Mouse (Mus musculus) myocyte (in vitro differentiated cells): ENCODE data around the gene Rbm15b.

Source experiments
- CEBPB ChIP-seq: IDR thresholded peaks from 2 replicates; pipeline ENCODE4 v1.6.1; 2011; ENCODE audit warnings: mild to moderate bottlenecking, moderate library complexity; ENCODE audit not compliant: poor library complexity, insufficient read depth, severe bottlenecking
- E2F4 ChIP-seq: IDR thresholded peaks from one replicate; pipeline ENCODE4 v1.6.1; 2011; ENCODE audit warnings: mild to moderate bottlenecking, control low read depth, moderate library complexity; ENCODE audit not compliant: insufficient read depth
- MAX ChIP-seq: IDR thresholded peaks from one replicate; pipeline ENCODE4 v1.6.1; 2011; ENCODE audit warnings: low read depth, mild to moderate bottlenecking, control low read depth
- MYOD1 ChIP-seq, 3 experiments: IDR thresholded peaks; one replicate each; pipeline ENCODE4 v1.6.1; 2011; ENCODE audit warnings: control low read depth in 2 of 3, low read depth in 2 of 3, mild to moderate bottlenecking in 2 of 3, moderate library complexity in 1 of 3; ENCODE audit not compliant: insufficient read length in 2 of 3, control insufficient read depth in 1 of 3
- MYOG ChIP-seq, 3 experiments: IDR thresholded peaks; one replicate each; pipeline ENCODE4 v1.6.1; 2011; ENCODE audit warnings: control low read depth in 2 of 3, low read depth in 2 of 3, mild to moderate bottlenecking in 2 of 3; ENCODE audit not compliant: insufficient read length in 2 of 3, control insufficient read depth in 1 of 3, insufficient read depth in 1 of 3
- POLR2A ChIP-seq: IDR thresholded peaks from one replicate; pipeline ENCODE4 v1.6.1; 2011; ENCODE audit warnings: low read depth, mild to moderate bottlenecking, control low read depth, moderate library complexity; ENCODE audit not compliant: insufficient read length
- POLR2AphosphoS2 ChIP-seq: IDR thresholded peaks from one replicate; pipeline ENCODE4 v1.6.1; 2011; ENCODE audit warnings: low read depth, control low read depth; ENCODE audit not compliant: insufficient read length
- SRF ChIP-seq: IDR thresholded peaks from one replicate; pipeline ENCODE4 v1.6.1; 2011; ENCODE audit warnings: low read depth; ENCODE audit not compliant: control insufficient read depth, insufficient read length
- TCF12 ChIP-seq: IDR thresholded peaks from one replicate; pipeline ENCODE4 v1.6.1; 2011; ENCODE audit warnings: mild to moderate bottlenecking, control low read depth; ENCODE audit not compliant: poor library complexity, insufficient read depth, severe bottlenecking

DNA sequence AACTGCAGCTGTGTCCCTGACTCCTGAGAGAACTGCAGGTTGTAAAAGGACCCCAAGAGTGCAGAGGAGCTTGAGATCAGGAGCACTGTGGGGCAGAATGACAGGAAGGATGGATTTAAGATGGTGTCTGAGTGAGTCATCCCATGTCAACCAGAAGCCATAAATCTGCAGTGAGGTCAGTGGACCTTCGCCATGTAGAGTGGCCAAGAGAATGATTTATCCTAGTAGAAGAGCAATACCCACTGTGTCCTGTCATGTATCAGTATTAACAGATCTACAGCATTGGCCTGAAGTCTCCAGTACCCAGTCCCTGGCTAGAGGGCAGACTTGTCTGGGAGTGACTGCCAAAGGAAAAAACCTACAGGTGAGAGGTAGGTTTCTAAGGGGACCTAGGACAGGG lies 11.7 kb upstream of the Rbm15b start:
- TF ChIP-seq POLR2A (no peak), E2F4 (no peak), POLR2AphosphoS2 (no peak), SRF (no peak), MYOG (IDR thresholded peaks at IDR 0.05; ENCODE audit: control insufficient read depth in 1 of 3, insufficient read depth in 1 of 3, insufficient read length in 2 of 3, low read depth in 2 of 3) (no peak), TCF12 (no peak), MYOD1 (IDR thresholded peaks at IDR 0.05; ENCODE audit: control insufficient read depth in 1 of 3, insufficient read length in 2 of 3, low read depth in 2 of 3) (no peak), CEBPB (no peak), MAX (no peak)
